Mouse (Mus musculus): Measurements from ENCODE around the gene Stfa2.
"Not testable (repeated sequence)": the region's sequence is repeated elsewhere in the genome, so short reads cannot be mapped to it uniquely, and the experiment has no call there.

GRCm38 (mm10) chr16:36420979-36421378, 12.7 kb upstream of the Stfa2 start:
- not testable (repeated sequence) for TF ChIP-seq POLR2A (IDR thresholded peaks at IDR 0.05; ENCODE audit: borderline replicate concordance, extremely low read depth, low read depth, low read length); CTCF (IDR thresholded peaks at IDR 0.05; ENCODE audit: insufficient read depth, low read length)

Measured in lung, adult 2 months (tissue).